Mouse (Mus musculus): ENCODE data around the gene Gm17581. TPM values are rescaled to one million over a fixed set of nuclear protein-coding genes. Genes with fewer than 3 reads are reported as not detected.
A peak's percentile ranks its signal among the peaks of the same experiment; 100 is the strongest.
"Not testable (repeated sequence)": the region's sequence is repeated elsewhere in the genome, so short reads cannot be mapped to it uniquely, and the experiment has no call there.

The Gm17581 gene
- polyA plus RNA-seq, 1 experiment from 2014 or later, result not detected

- not testable (repeated sequence) for H3K4me3 ChIP-seq (ENCODE audit: low read length); ATAC-seq; H3K27ac ChIP-seq (ENCODE audit: low read length); H3K9me3 ChIP-seq (ENCODE audit: control insufficient read depth, low read length); H3K4me1 ChIP-seq (ENCODE audit: control insufficient read depth, insufficient read depth, low read length); H3K9ac ChIP-seq (ENCODE audit: low read depth, low read length); H3K4me2 ChIP-seq (ENCODE audit: low read depth, low read length); H3K36me3 ChIP-seq (ENCODE audit: control insufficient read depth, insufficient read depth, low read length); H3K27me3 ChIP-seq (replicated peaks; ENCODE audit: control insufficient read depth, insufficient read depth, low read length)
- 90% methylated on average over 6 of the region's 6 CpGs for WGBS
These were observed 37.2 kb downstream of the Gm17581 start for GRCm38 (mm10) chr2:155698443-155698842.

DNA sequence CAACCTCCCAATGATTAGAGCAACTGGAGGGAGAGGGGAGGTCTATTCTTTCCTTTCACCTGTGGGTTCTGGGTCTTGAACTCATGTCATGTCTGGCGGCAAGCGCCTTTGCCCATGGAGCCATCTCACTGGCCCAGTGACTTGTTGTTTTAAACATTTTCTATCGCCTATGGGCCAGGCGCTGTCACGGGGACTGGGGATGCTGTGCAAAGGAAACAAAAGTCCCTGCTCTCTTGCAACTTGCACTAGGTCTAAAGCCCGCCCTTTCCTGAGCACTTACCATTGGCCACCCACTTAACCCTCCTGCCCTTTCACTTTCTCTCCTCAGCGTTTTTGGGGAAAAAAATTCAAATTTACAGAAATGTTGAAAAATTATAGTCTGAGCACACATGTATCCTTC is 38.8 kb downstream of the Gm17581 start:
- ATAC-seq, result no peak
- Histone ChIP-seq H3K36me3 (ENCODE audit: control insufficient read depth, insufficient read depth, low read length) (no peaks in the 10 kb centered on the region), H3K9me3 (ENCODE audit: control insufficient read depth, low read length) (no peaks in the 10 kb centered on the region), H3K4me3 (ENCODE audit: low read length) (no peak overlapping the region), H3K27me3 (replicated peaks; ENCODE audit: control insufficient read depth, insufficient read depth, low read length) (no peaks in the 10 kb centered on the region), H3K9ac (ENCODE audit: low read depth, low read length) (no peak overlapping the region), H3K4me1 (ENCODE audit: control insufficient read depth, insufficient read depth, low read length) (no peaks in the 10 kb centered on the region), H3K27ac (ENCODE audit: low read length) (no peak overlapping the region), H3K4me2 (ENCODE audit: low read depth, low read length) (no peak overlapping the region)
- 68% methylated on average over 7 of the region's 7 CpGs for WGBS

DNA sequence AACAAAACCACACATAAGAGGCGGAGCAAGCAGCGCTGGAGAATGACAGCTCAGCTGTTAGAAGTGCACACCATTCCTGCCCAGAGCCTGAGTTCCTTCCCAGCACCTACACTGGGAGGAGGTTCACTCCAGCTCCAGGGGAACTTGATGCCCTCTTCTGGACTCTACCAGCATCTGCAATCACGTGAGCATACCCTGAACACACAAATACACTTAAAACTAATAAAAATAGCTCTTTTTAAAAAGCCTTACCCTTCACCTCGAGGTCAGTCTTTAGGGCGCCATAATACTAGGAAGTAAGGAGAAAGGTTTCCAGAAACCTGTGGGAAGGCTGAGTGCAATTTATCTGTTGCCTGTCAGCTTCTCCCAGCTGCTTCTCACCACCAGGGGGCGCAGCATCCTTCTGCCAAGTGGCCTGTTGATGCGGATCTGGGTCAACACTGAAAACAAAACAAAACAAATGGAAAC is 39.5 kb downstream of the Gm17581 start:
- Histone ChIP-seq H3K27ac (ENCODE audit: low read length) (no peak overlapping the region), H3K9me3 (ENCODE audit: control insufficient read depth, low read length) (no peaks in the 10 kb centered on the region), H3K4me1 (ENCODE audit: control insufficient read depth, insufficient read depth, low read length) (peaks cover 3% of the 10 kb centered on the region; the same call in 1 of the 2 replicates), H3K36me3 (ENCODE audit: control insufficient read depth, insufficient read depth, low read length) (no peaks in the 10 kb centered on the region), H3K4me3 (ENCODE audit: low read length) (no peak overlapping the region), H3K27me3 (replicated peaks; ENCODE audit: control insufficient read depth, insufficient read depth, low read length) (no peaks in the 10 kb centered on the region), H3K9ac (ENCODE audit: low read depth, low read length) (no peak overlapping the region), H3K4me2 (ENCODE audit: low read depth, low read length) (no peak overlapping the region)
- WGBS, result 18% methylated on average over 7 of the region's 7 CpGs
- no peak for ATAC-seq

DNA sequence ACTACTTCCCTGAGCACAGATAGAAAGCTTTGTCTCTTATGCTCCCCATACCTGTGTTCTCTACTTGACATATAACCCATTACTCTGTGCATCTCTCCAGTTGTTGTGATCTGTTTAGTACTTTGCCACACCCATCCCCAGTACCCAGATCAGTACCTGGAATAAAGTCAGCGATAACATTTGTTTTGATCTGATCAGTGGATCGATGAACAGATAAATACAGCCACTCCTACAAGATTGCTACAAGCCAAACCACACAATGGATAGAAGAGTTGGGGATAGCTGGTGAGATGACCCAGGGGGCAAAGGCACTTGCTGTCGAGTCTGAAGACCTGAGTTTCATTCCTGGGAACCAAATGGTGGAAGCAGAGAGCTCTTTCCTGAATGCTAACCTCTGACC is 40.4 kb downstream of the Gm17581 start:
- H3K36me3 ChIP-seq (ENCODE audit: control insufficient read depth, insufficient read depth, low read length), result no peaks in the 10 kb centered on the region
- no peak for ATAC-seq
- no peak overlapping the region for H3K27ac ChIP-seq (ENCODE audit: low read length)
- 72% methylated on average over 3 of the region's 3 CpGs for WGBS
- H3K27me3 ChIP-seq (replicated peaks; ENCODE audit: control insufficient read depth, insufficient read depth, low read length), result no peaks in the 10 kb centered on the region
- no peak overlapping the region for H3K9ac ChIP-seq (ENCODE audit: low read depth, low read length)
- no peak overlapping the region for H3K4me2 ChIP-seq (ENCODE audit: low read depth, low read length)
- H3K4me1 ChIP-seq (ENCODE audit: control insufficient read depth, insufficient read depth, low read length), result peaks cover 11% of the 10 kb centered on the region
- no peaks in the 10 kb centered on the region for H3K9me3 ChIP-seq (ENCODE audit: control insufficient read depth, low read length)
- no peak overlapping the region for H3K4me3 ChIP-seq (ENCODE audit: low read length)

DNA sequence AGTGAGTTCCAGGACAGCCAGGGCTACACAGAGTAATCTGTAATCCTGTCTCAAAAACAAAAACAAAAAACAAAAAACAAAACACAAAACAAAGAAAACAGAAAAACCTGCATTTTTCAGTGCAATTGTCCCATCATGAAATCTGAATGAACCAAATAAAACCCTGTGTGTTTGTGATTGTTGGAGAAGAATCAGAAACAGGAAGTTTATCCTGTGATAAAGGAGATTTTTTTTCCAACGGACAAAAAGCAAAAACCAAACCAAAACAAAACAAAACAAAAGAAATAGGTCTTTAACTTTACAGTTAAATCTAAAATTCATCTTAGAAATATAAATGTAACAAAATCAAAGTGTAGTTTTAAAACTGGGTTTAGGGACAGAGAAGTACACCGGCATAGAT is 41.1 kb downstream of the Gm17581 start:
- Histone ChIP-seq H3K4me1 (ENCODE audit: control insufficient read depth, insufficient read depth, low read length) (peaks cover 13% of the 10 kb centered on the region), H3K4me3 (ENCODE audit: low read length) (no peak overlapping the region), H3K27me3 (replicated peaks; ENCODE audit: control insufficient read depth, insufficient read depth, low read length) (no peaks in the 10 kb centered on the region), H3K36me3 (ENCODE audit: control insufficient read depth, insufficient read depth, low read length) (no peaks in the 10 kb centered on the region), H3K9me3 (ENCODE audit: control insufficient read depth, low read length) (no peaks in the 10 kb centered on the region), H3K9ac (ENCODE audit: low read depth, low read length) (no peak overlapping the region), H3K27ac (ENCODE audit: low read length) (no peak overlapping the region), H3K4me2 (ENCODE audit: low read depth, low read length) (no peak overlapping the region)
- WGBS, result 64% methylated on average over 2 of the region's 2 CpGs
- no peak for ATAC-seq

- no peak for ATAC-seq
- Histone ChIP-seq H3K27ac (ENCODE audit: low read length) (no peak overlapping the region), H3K9me3 (ENCODE audit: control insufficient read depth, low read length) (no peaks in the 10 kb centered on the region), H3K9ac (ENCODE audit: low read depth, low read length) (no peak overlapping the region), H3K36me3 (ENCODE audit: control insufficient read depth, insufficient read depth, low read length) (no peaks in the 10 kb centered on the region), H3K27me3 (replicated peaks; ENCODE audit: control insufficient read depth, insufficient read depth, low read length) (no peaks in the 10 kb centered on the region), H3K4me1 (ENCODE audit: control insufficient read depth, insufficient read depth, low read length) (peaks cover 13% of the 10 kb centered on the region), H3K4me2 (ENCODE audit: low read depth, low read length) (no peak overlapping the region), H3K4me3 (ENCODE audit: low read length) (no peak overlapping the region)
- WGBS, result 84% methylated on average over 4 of the region's 4 CpGs
These were observed 42.5 kb downstream of the Gm17581 start for GRCm38 (mm10) chr2:155693136-155693535.

DNA sequence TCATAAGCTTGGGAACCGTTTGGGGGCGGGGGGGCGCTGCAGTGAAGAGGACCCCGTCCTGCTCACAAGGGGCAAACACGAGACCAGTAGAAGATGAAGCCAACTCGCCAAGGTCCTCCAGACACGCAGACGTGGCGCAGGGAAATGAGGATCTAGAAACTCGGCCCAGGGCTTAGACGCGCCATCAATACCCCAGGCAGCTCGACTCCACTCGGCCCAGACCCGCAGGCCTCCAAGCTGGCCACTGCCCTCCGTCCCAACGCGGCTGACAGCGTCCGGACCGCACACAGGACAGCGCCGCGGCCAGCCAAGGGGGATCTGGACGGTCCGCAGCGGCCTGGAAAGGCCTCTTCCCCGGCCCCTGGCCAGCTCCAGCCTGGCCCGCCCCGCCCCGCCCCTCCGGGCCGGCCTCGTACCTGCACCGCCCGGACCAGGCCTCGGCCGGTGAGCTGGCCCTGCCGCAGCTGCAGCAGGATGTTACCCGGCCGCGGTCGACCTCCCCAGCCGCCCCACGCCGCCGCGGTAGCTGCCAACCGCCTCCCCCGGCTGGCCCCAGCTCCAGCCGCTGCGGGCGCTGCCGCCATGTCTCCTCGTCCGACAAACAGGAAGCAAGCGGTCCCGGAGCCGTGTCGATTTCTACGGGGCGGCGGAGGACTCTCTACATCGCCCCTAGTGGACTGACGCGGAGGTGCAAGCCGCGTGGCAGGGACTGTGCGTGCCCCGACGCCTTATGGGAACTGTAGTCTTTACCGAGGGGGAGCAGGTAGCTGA is 43.8 kb downstream of the Gm17581 start, which contains the start of gene Trpc4ap:
TSS of gene Trpc4ap (minus strand) at position 662 of the 771 bp plus-strand sequence.
- peak within 1 kb of the TSS; percentile 99 for H3K4me3 ChIP-seq (ENCODE audit: low read length)
- peak; percentile 97 for ATAC-seq
- H3K36me3 ChIP-seq (ENCODE audit: control insufficient read depth, insufficient read depth, low read length), result no peaks in the 10 kb centered on the region
- WGBS, result under 1% methylated on average over 71 of the region's 72 CpGs
- H3K27ac ChIP-seq (ENCODE audit: low read length), result peak within 1 kb of the TSS; percentile 90
- H3K9ac ChIP-seq (ENCODE audit: low read depth, low read length), result peak within 1 kb of the TSS; percentile 97
- H3K27me3 ChIP-seq (replicated peaks; ENCODE audit: control insufficient read depth, insufficient read depth, low read length), result no peaks in the 10 kb centered on the region
- H3K4me2 ChIP-seq (ENCODE audit: low read depth, low read length), result peak within 1 kb of the TSS; percentile 84
- H3K4me1 ChIP-seq (ENCODE audit: control insufficient read depth, insufficient read depth, low read length), result peaks cover 13% of the 10 kb centered on the region
- H3K9me3 ChIP-seq (ENCODE audit: control insufficient read depth, low read length), result no peaks in the 10 kb centered on the region

- Histone ChIP-seq H3K36me3 (ENCODE audit: control insufficient read depth, insufficient read depth, low read length) (no peaks in the 10 kb centered on the region), H3K27ac (ENCODE audit: low read length) (peak overlapping the region; percentile 90; the same call in 1 of the 2 replicates), H3K9me3 (ENCODE audit: control insufficient read depth, low read length) (no peaks in the 10 kb centered on the region), H3K27me3 (replicated peaks; ENCODE audit: control insufficient read depth, insufficient read depth, low read length) (no peaks in the 10 kb centered on the region), H3K4me3 (ENCODE audit: low read length) (peak overlapping the region; percentile 99), H3K4me1 (ENCODE audit: control insufficient read depth, insufficient read depth, low read length) (peaks cover 13% of the 10 kb centered on the region), H3K4me2 (ENCODE audit: low read depth, low read length) (peak overlapping the region; percentile 84), H3K9ac (ENCODE audit: low read depth, low read length) (peak overlapping the region; percentile 97)
- ATAC-seq, result no peak
- whole genome bisulfite sequencing, result 2% methylated on average over 8 of the region's 8 CpGs
These were observed 44.3 kb downstream of the Gm17581 start for GRCm38 (mm10) chr2:155691336-155691722.

- WGBS, result 69% methylated on average over 4 of the region's 4 CpGs
- H3K27me3 ChIP-seq (replicated peaks; ENCODE audit: control insufficient read depth, insufficient read depth, low read length), result no peaks in the 10 kb centered on the region
- H3K4me2 ChIP-seq (ENCODE audit: low read depth, low read length), result no peak overlapping the region
- H3K4me3 ChIP-seq (ENCODE audit: low read length), result no peak overlapping the region
- no peak for ATAC-seq
- no peak overlapping the region for H3K9ac ChIP-seq (ENCODE audit: low read depth, low read length)
- H3K36me3 ChIP-seq (ENCODE audit: control insufficient read depth, insufficient read depth, low read length), result no peaks in the 10 kb centered on the region
- no peaks in the 10 kb centered on the region for H3K9me3 ChIP-seq (ENCODE audit: control insufficient read depth, low read length)
- no peak overlapping the region for H3K27ac ChIP-seq (ENCODE audit: low read length)
- peaks cover 13% of the 10 kb centered on the region for H3K4me1 ChIP-seq (ENCODE audit: control insufficient read depth, insufficient read depth, low read length)
These were observed 46.5 kb downstream of the Gm17581 start for GRCm38 (mm10) chr2:155689211-155689610.
